Mouse (Mus musculus): ENCODE measurements around the gene Slc6a8.

The Slc6a8 gene

DNA sequence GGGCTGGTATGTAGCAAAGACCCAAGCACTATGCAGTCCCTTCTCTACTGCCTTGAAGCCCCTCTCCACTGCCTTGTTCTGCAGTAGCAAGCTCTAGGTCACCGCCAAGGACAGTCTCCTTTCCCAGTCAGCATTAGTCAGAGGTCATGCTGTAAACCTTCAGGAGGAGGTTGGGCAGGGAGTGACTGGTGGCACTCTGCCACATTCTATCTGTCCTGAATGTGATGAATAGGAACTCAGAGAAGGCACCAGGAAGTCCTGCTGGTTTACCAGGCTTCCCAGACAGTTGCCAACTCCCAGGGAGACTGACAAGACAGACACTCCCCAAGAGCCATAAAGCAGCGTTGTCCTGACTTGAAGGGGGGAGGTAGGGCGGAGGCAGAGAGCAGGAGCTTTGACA is 12.7 kb downstream of the Slc6a8 start:
- DNase-seq, result peak; percentile 86

GRCm38 (mm10) chrX:73690917-73691629 is 18.1 kb downstream of the Slc6a8 start:
- DNase-seq, result peak; percentile 61

DNA sequence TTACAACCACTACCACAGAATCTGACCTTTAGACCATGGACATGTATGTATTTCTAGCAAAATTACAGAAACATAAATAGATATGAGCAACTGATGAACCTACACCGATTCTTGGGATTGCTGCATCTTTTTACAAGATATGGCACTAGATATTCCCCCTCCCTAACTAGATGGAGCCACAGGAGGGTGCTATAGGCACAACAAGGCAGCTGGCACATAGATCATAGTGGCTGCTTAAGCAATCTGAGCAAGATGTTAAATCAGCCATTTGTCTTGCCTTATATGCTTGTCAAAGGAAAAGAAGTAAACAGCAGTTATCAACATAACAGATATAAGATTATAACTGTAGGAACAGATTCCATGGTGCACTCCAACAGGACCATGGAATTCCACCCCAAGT is 27.5 kb downstream of the Slc6a8 start:
- DNase-seq, result no peak

DNA sequence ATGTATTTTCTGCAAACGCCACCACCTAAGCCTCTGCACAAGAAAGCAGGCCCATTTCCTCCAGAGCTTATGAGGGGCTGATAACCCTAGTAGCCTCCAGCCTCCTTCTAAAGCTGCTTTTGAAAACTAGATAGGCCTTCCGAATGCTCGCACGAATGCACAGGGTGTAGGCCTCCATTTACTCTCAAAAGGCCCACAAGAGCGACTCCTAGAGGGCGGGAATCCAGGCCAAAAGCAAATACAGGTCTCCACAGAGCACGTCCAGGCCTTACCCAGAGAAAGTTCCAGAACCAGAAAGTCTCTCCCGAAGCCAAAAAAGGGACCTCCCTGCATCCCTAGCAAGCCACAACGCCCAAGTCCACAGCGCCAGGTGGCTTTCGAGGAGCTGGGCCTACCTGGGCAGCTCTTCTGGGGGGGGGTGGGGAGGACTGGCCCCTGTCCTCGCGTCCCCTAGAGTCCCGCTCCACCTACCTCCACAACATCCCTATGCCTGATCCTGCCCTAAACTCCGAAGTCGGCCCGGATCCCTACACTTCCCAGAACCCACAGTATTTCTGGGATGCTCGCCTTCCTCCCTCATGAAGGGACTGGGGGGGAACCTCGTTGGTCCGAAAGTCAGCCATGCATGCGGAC is 42.6 kb downstream of the Slc6a8 start:
- DNase-seq, result peak; percentile 53

GRCm38 (mm10) chrX:73716109-73716661 is 43.2 kb downstream of the Slc6a8 start, which contains the start of the genes Bcap31 and Abcd1:
TSS of gene Bcap31 (minus strand) at chrX:73716175.
TSS of gene Abcd1 (plus strand) at chrX:73716597.
- peak; percentile 97 for DNase-seq

DNA sequence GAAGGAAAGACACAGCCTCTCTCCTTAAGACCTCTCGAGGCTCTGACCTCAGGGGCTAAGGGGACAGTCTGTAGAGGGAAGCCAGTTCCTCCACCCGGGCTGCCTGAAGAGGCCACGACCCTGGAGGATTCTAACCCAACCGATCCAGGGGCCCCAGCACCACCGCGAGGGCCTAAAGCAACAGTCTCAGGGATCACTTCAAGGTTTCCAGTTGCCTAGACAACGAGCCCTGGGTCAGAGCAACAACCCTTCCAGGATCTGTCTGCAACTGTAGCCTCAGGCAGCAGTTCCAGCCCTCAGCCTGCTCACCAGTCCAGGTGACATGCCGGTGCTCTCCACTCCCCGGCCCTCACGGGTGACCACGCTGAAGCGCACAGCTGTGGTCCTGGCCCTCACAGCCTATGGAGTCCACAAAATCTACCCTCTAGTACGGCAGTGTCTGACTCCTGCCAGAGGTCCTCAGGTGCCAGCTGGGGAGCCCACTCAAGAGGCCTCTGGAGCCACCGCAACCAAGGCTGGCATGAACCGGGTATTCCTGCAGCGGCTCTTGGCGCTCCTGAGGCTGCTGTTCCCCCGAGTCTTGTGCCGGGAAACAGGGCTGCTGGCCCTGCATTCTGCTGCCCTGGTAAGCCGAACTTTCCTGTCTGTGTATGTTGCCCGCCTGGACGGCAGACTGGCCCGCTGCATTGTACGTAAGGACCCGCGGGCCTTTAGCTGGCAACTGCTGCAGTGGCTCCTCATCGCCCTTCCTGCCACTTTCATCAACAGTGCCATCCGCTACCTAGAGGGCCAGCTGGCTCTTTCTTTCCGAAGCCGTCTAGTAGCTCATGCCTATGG is 44.0 kb downstream of the Slc6a8 start:
- no peak for DNase-seq

DNA sequence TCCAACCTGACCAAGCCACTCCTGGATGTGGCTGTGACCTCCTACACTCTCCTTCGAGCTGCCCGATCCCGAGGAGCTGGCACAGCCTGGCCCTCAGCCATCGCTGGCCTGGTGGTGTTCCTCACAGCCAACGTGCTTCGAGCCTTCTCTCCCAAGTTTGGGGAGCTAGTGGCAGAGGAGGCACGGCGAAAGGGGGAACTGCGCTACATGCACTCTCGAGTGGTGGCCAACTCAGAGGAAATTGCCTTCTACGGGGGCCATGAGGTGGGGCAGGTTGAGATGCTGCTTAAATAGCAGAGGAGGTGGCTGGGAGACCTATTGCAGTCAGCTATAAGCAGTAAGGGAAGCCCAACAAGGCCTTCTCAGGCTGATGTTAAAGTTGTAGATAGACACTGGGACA is 44.7 kb downstream of the Slc6a8 start:
- no peak for DNase-seq

GRCm38 (mm10) chrX:73718271-73718670 is 45.3 kb downstream of the Slc6a8 start:
- peak; percentile 16 for DNase-seq

DNA sequence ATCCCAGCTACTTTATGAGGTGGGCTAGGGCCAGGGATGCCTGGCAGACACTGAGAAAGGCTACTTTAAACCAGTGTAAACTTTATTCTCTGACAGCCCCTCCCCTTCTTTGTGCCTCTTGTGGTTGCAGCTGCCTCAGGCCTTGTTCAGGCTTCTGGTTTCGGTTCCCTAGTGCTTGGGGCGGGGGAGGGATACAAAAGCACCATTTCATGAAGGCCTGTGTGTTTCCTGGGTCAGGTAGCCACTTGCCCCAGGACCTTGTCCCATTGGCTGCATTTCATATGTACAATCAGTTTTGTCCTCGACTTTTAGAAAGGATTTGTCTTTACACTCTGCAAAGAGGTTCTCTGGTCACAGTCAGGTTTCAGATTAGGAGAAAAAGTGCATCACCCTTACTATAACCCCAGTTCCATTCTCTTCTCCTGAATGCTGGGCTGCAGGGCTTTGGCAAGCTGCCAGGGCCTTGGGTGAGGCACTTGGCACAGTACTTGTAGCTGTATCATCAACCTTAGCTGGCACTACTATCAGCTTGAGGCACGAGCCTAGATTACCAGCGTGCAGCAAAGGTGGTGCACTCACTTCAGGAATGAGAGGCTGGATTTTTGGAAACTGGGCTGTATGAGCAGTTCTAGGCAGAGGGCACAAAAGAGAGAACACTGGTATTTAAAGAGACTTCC is 45.9 kb downstream of the Slc6a8 start:
- DNase-seq, result peak; percentile 27

DNA sequence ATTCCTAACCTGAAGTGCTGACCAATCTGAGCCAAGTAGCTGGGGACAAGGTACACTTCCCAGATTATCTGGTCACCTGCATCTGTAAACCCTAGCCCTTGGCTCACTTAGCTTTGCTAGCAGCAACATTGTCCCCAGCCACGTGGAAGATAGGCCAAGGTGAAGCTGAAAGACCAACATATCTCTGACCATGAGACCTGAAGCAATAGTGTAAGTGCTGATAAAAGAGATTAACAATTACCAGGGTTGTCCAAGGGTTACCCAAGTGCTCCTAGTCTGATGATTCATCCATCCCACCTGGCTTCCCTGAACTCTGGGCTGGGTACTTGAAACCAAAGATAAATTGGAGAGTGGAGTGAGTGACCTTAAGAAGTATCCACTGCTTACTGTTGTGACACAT is 58.0 kb downstream of the Slc6a8 start:
- DNase-seq, result no peak

Measured in kidney, adult 11 months (tissue).